Comparison of ENCODE assay signal across 11 mouse cellular contexts in genomic region chr6:92468892-92469291, GRCm38 (mm10).
DNase-seq lines count a peak whose midpoint lies in the region; ATAC-seq and TF ChIP-seq lines count a peak whose summit lies in the region.
"Had no signal": no experiment of that assay in that cellular context is flagged by ENCODE, and none has a peak within 500 bp of the region (broad histone marks: within the 10 kb centered on the region; RNA-seq: fewer than 3 reads in every experiment).

No protein-coding gene starts in this region.

- no peak for TF ChIP-seq POLR2A in limb, embryonic 14.5 days (IDR thresholded peaks at IDR 0.05; ENCODE audit: borderline replicate concordance, extremely low read depth, insufficient read depth, insufficient read length)

- H3K4me2 ChIP-seq in embryonic facial prominence, embryonic 13.5 days: no peak overlapping the region
- 0 out of 2 replicates have a peak overlapping the region, but pooled peaks have one; percentile 5 for H3K4me2 ChIP-seq in limb, embryonic 14.5 days (replicated peaks; ENCODE audit: low read depth, low read length, severe bottlenecking)

- no peak for ATAC-seq in embryonic facial prominence, embryonic 13.5 days (ENCODE audit: insufficient number of reproducible peaks, insufficient read depth, low FRiP score, low TSS enrichment, low read depth)
- no peak for ATAC-seq in limb, embryonic 14.5 days (ENCODE audit: low FRiP score, low read depth)

- intact Hi-C loops in left cerebral cortex, adult 2 months (cut with DNase I): no loop called here
- intact Hi-C loops in left cerebral cortex, postnatal 14 days (cut with DNase I): no loop called here
- intact Hi-C loops in left cerebral cortex, postnatal 4 days (cut with DNase I): no loop called here

- DNase-seq in embryonic facial prominence, embryonic 10.5 days (ENCODE audit: low spot score): no peak
- no peak for DNase-seq in left cerebral cortex, adult 2 months (ENCODE audit: extremely low spot score in 1 of 2, low spot score in 2 of 2)
- DNase-seq in left cerebral cortex, postnatal 14 days (ENCODE audit: low spot score in 2 of 2): no peak
- DNase-seq in heart, adult 9 months (ENCODE audit: low spot score in 2 of 2): peak; percentile 48 to 62
- peak; percentile 49 for DNase-seq in limb, embryonic 14.5 days (ENCODE audit: low spot score)
- no peak for DNase-seq in Muller cell, postnatal 12 days (ENCODE audit: inconsistent ontology term)
- no peak for DNase-seq in left cerebral cortex, postnatal 4 days
- DNase-seq: cerebellum, postnatal 25 days; thymus, postnatal 4 days had no signal

- H3K27ac ChIP-seq in embryonic facial prominence, embryonic 13.5 days: peak overlapping the region; percentile 57
- no peak overlapping the region for H3K27ac ChIP-seq in embryonic facial prominence, embryonic 10.5 days (replicated peaks)
- peak overlapping the region; percentile 32 for H3K27ac ChIP-seq in left cerebral cortex, adult 2 months
- peak overlapping the region; percentile 71 for H3K27ac ChIP-seq in limb, embryonic 14.5 days (replicated peaks; ENCODE audit: low read depth, low read length)
- H3K27ac ChIP-seq: midbrain, embryonic 10.5 days had no signal

- no peak for TF ChIP-seq CTCF in left cerebral cortex, adult 2 months (IDR thresholded peaks at IDR 0.05)

- H3K27me3 ChIP-seq in embryonic facial prominence, embryonic 13.5 days: no peaks in the 10 kb centered on the region
- H3K27me3 ChIP-seq in embryonic facial prominence, embryonic 10.5 days (replicated peaks; ENCODE audit: low read depth, poor library complexity, severe bottlenecking): no peaks in the 10 kb centered on the region
- no peaks in the 10 kb centered on the region for H3K27me3 ChIP-seq in limb, embryonic 14.5 days (ENCODE audit: control insufficient read depth, insufficient read depth, low read length)

- no peaks in the 10 kb centered on the region for H3K36me3 ChIP-seq in embryonic facial prominence, embryonic 13.5 days
- H3K36me3 ChIP-seq in embryonic facial prominence, embryonic 10.5 days (replicated peaks): no peaks in the 10 kb centered on the region
- H3K36me3 ChIP-seq in limb, embryonic 14.5 days (ENCODE audit: control insufficient read depth, insufficient read depth, low read length): no peaks in the 10 kb centered on the region
- H3K36me3 ChIP-seq: midbrain, embryonic 10.5 days had no signal

- H3K4me3 ChIP-seq in embryonic facial prominence, embryonic 13.5 days: no peak overlapping the region
- H3K4me3 ChIP-seq in embryonic facial prominence, embryonic 10.5 days: no peak overlapping the region
- H3K4me3 ChIP-seq in left cerebral cortex, adult 2 months: no peak overlapping the region
- H3K4me3 ChIP-seq in limb, embryonic 14.5 days (replicated peaks; ENCODE audit: low read length): no peak overlapping the region
- H3K4me3 ChIP-seq: midbrain, embryonic 10.5 days had no signal

- no peak overlapping the region for H3K9ac ChIP-seq in embryonic facial prominence, embryonic 13.5 days
- H3K9ac ChIP-seq in limb, embryonic 14.5 days (ENCODE audit: low read depth, low read length, severe bottlenecking): no peak overlapping the region

- no peaks in the 10 kb centered on the region for H3K9me3 ChIP-seq in embryonic facial prominence, embryonic 13.5 days
- no peaks in the 10 kb centered on the region for H3K9me3 ChIP-seq in embryonic facial prominence, embryonic 10.5 days
- H3K9me3 ChIP-seq in limb, embryonic 14.5 days (ENCODE audit: control insufficient read depth, low read length): no peaks in the 10 kb centered on the region
- H3K9me3 ChIP-seq: midbrain, embryonic 10.5 days had no signal

- WGBS in embryonic facial prominence, embryonic 13.5 days: 56% methylated on average over 4 of the region's 4 CpGs
- WGBS in embryonic facial prominence, embryonic 10.5 days: 87% methylated on average over 4 of the region's 4 CpGs
- WGBS in limb, embryonic 14.5 days: 68% methylated on average over 4 of the region's 4 CpGs

- H3K4me1 ChIP-seq in embryonic facial prominence, embryonic 13.5 days: peaks cover 35% of the 10 kb centered on the region
- peaks cover 29% of the 10 kb centered on the region for H3K4me1 ChIP-seq in embryonic facial prominence, embryonic 10.5 days
- peaks cover 15% of the 10 kb centered on the region for H3K4me1 ChIP-seq in limb, embryonic 14.5 days (ENCODE audit: control insufficient read depth, insufficient read depth, low read length)

Comparison
In these comparisons a context has a peak if more than half of its experiments do, and no peak if none do; other contexts are left out.
1. DNase-seq: peak in heart, adult 9 months (2 of 2) and limb, embryonic 14.5 days (single experiment); none in embryonic facial prominence, embryonic 10.5 days (single experiment), left cerebral cortex, adult 2 months (0 of 2), left cerebral cortex, postnatal 14 days (0 of 2), Muller cell, postnatal 12 days (single experiment) and left cerebral cortex, postnatal 4 days (single experiment).